Mouse (Mus musculus): ENCODE data around the gene Rap1gds1.

The Rap1gds1 gene

GRCm38 (mm10) chr3:139048701-139049622, 26.0 kb downstream of the Rap1gds1 start:
- DNase-seq (ENCODE audit: low spot score in 2 of 2): no peak

GRCm38 (mm10) chr3:139042433-139042854, 32.6 kb downstream of the Rap1gds1 start:
- DNase-seq (ENCODE audit: low spot score in 2 of 2): no peak

GRCm38 (mm10) chr3:139041921-139042320, 33.1 kb downstream of the Rap1gds1 start:
- no peak for DNase-seq (ENCODE audit: low spot score in 2 of 2)

GRCm38 (mm10) chr3:139037030-139037429, 38.0 kb downstream of the Rap1gds1 start:
- DNase-seq (ENCODE audit: low spot score in 2 of 2): no peak

- DNase-seq (ENCODE audit: low spot score in 2 of 2): no peak
These were observed 41.8 kb downstream of the Rap1gds1 start for GRCm38 (mm10) chr3:139033179-139033578.

- no peak for DNase-seq (ENCODE audit: low spot score in 2 of 2)
These were observed 44.3 kb downstream of the Rap1gds1 start for GRCm38 (mm10) chr3:139030644-139031227.

GRCm38 (mm10) chr3:139025077-139025476, 49.9 kb downstream of the Rap1gds1 start:
- DNase-seq (ENCODE audit: low spot score in 2 of 2): no peak

GRCm38 (mm10) chr3:139023585-139023984, 51.4 kb downstream of the Rap1gds1 start:
- DNase-seq (ENCODE audit: low spot score in 2 of 2): no peak

GRCm38 (mm10) chr3:139012352-139012751, 62.6 kb downstream of the Rap1gds1 start:
- peak in 1 of 2 experiments; percentile 63 for DNase-seq (ENCODE audit: low spot score in 2 of 2)

- DNase-seq (ENCODE audit: low spot score in 2 of 2): no peak
These were observed 69.3 kb downstream of the Rap1gds1 start for GRCm38 (mm10) chr3:139005669-139006068.

GRCm38 (mm10) chr3:139002774-139003173, 72.2 kb downstream of the Rap1gds1 start:
- no peak for DNase-seq (ENCODE audit: low spot score in 2 of 2)

- DNase-seq (ENCODE audit: low spot score in 2 of 2): no peak
These were observed 74.7 kb downstream of the Rap1gds1 start for GRCm38 (mm10) chr3:139000071-139000867.

- DNase-seq (ENCODE audit: low spot score in 2 of 2): no peak
These were observed 81.5 kb downstream of the Rap1gds1 start for GRCm38 (mm10) chr3:138993473-138993872.

- DNase-seq (ENCODE audit: low spot score in 2 of 2): no peak
These were observed 83.6 kb downstream of the Rap1gds1 start for GRCm38 (mm10) chr3:138991367-138991766.

- no peak for DNase-seq (ENCODE audit: low spot score in 2 of 2)
These were observed 85.9 kb downstream of the Rap1gds1 start for GRCm38 (mm10) chr3:138989141-138989540.

- no peak for DNase-seq (ENCODE audit: low spot score in 2 of 2)
These were observed 87.0 kb downstream of the Rap1gds1 start for GRCm38 (mm10) chr3:138988004-138988403.

GRCm38 (mm10) chr3:138982249-138982648, 92.8 kb downstream of the Rap1gds1 start:
- DNase-seq (ENCODE audit: low spot score in 2 of 2): no peak

- no peak for DNase-seq (ENCODE audit: low spot score in 2 of 2)
These were observed 97.6 kb downstream of the Rap1gds1 start for GRCm38 (mm10) chr3:138977413-138977812.

GRCm38 (mm10) chr3:138967627-138968026, 107.4 kb downstream of the Rap1gds1 start:
- peak in 1 of 2 experiments; percentile 48 for DNase-seq (ENCODE audit: low spot score in 2 of 2)

GRCm38 (mm10) chr3:138958527-138958926, 116.5 kb downstream of the Rap1gds1 start:
- no peak for DNase-seq (ENCODE audit: low spot score in 2 of 2)

GRCm38 (mm10) chr3:138955220-138955619, 119.8 kb downstream of the Rap1gds1 start:
- no peak for DNase-seq (ENCODE audit: low spot score in 2 of 2)

- peak; percentile 58 to 70 for DNase-seq (ENCODE audit: low spot score in 2 of 2)
These were observed 125.9 kb downstream of the Rap1gds1 start for GRCm38 (mm10) chr3:138949081-138949480.
